Mouse (Mus musculus): Measurements from ENCODE around the gene Wbp4. TPM values are rescaled to one million over a fixed set of nuclear protein-coding genes. Genes with fewer than 3 reads are reported as not detected.
A peak's percentile ranks its signal among the peaks of the same experiment; 100 is the strongest.
"Not testable (repeated sequence)": the region's sequence is repeated elsewhere in the genome, so short reads cannot be mapped to it uniquely, and the experiment has no call there.

The Wbp4 gene
- polyA plus RNA-seq, 1 experiment from 2014 or later: 40.8 TPM

DNA sequence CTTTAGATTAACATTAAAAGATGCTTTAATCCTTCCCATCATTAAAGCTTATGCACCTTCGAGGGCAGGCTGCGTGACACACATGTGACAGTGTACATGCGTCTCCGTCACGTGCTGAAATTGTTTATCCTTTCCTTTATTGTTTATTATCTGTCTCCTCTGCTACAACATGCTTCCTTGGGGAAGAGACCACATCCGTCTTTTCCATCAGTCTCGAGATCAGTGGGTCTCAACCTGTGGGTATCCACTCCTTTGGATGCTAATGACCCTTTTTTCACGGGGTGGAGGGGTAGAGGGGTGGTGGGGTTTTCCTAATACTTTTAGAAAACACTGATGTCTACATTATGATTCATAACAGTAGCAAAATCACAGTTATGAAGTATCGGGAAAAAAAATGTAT, 36.7 kb downstream of the Wbp4 start:
- no peaks in the 10 kb centered on the region for H3K36me3 ChIP-seq
- H3K4me1 ChIP-seq: no peaks in the 10 kb centered on the region
- H3K9ac ChIP-seq: no peak overlapping the region
- no peaks in the 10 kb centered on the region for H3K27me3 ChIP-seq
- no peak overlapping the region for H3K4me3 ChIP-seq (replicated peaks)
- no peak for ATAC-seq (replicated peaks; ENCODE audit: low FRiP score)
- 91% methylated on average over 9 of the region's 9 CpGs for WGBS
- no peak overlapping the region for H3K27ac ChIP-seq
- H3K9me3 ChIP-seq (replicated peaks): no peaks in the 10 kb centered on the region
- no peak overlapping the region for H3K4me2 ChIP-seq

DNA sequence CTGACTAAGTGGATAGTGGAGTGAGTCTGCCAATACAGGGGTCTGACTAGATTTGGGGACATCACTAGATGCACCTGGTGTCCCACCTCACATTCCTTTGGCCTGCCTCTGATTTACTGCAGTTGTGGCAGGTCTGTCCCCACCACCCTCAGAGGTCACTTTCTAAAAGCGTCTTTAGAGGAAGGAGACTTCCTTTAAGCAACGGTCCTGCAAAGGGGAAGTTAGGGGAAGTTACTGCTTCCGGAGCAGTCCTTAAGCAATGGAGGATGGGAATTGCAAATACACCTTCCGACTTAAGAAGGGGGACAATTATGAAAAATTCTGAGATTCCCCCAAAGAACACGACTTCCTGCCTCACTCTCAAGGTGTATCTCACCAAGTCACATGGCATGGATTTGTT, 39.9 kb downstream of the Wbp4 start:
- no peaks in the 10 kb centered on the region for H3K9me3 ChIP-seq (replicated peaks)
- no peaks in the 10 kb centered on the region for H3K4me1 ChIP-seq
- H3K27me3 ChIP-seq: no peaks in the 10 kb centered on the region
- no peak overlapping the region for H3K4me2 ChIP-seq
- no peak overlapping the region for H3K9ac ChIP-seq
- no peak overlapping the region for H3K4me3 ChIP-seq (replicated peaks)
- ATAC-seq (replicated peaks; ENCODE audit: low FRiP score): no peak
- H3K36me3 ChIP-seq: no peaks in the 10 kb centered on the region
- H3K27ac ChIP-seq: no peak overlapping the region
- WGBS: 78% methylated on average over 5 of the region's 5 CpGs

DNA sequence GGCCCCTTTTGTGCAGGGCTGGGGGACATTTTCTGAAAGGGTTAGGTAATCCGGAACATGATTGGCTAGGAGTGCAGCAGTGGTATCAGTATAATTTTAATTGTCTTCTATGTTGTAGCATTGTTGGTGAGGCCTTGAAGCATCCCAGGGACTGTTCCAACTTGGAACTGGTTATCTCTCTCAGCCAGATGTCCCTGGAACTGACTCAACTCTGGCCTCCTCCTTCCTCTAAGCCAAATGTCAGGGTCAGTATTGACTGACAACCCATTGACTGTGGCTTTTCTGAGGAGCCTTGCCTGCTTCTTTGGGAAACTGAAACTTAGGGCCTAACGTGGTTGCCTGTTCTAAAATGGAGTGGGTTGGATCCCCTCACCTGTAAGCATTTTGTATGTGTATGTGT, 40.7 kb downstream of the Wbp4 start:
- Histone ChIP-seq H3K27ac (no peak overlapping the region), H3K4me1 (no peaks in the 10 kb centered on the region), H3K27me3 (no peaks in the 10 kb centered on the region), H3K9ac (no peak overlapping the region), H3K36me3 (no peaks in the 10 kb centered on the region), H3K4me2 (no peak overlapping the region), H3K4me3 (replicated peaks) (no peak overlapping the region), H3K9me3 (replicated peaks) (no peaks in the 10 kb centered on the region)
- 81% methylated on average over 2 of the region's 2 CpGs for WGBS
- ATAC-seq (replicated peaks; ENCODE audit: low FRiP score): no peak

DNA sequence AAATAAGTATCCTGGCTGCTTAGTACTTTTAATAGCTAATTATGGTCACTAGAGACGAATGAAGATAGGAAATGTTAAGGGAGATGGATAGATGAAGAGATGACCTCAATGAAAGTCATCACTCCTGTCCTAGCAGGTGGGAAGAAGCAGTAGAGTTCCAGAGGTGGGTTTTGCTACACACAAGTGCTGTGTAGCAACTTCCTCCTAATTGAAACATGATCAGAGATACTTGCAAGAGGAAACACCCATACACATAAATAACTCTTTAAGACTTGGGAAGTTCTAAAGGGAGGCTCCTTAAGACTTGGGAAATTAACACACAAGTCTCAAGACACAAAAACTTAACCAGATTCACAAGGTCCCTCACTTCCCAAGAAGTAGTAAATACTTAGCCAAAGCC, 47.3 kb downstream of the Wbp4 start:
- Histone ChIP-seq H3K36me3 (no peaks in the 10 kb centered on the region), H3K4me3 (replicated peaks) (no peak overlapping the region), H3K27me3 (no peaks in the 10 kb centered on the region), H3K4me2 (no peak overlapping the region), H3K27ac (no peak overlapping the region), H3K9ac (no peak overlapping the region), H3K4me1 (no peaks in the 10 kb centered on the region), H3K9me3 (replicated peaks) (no peaks in the 10 kb centered on the region)
- ATAC-seq (replicated peaks; ENCODE audit: low FRiP score): no peak
- WGBS: 84% methylated on average over 1 of the region's 1 CpGs

DNA sequence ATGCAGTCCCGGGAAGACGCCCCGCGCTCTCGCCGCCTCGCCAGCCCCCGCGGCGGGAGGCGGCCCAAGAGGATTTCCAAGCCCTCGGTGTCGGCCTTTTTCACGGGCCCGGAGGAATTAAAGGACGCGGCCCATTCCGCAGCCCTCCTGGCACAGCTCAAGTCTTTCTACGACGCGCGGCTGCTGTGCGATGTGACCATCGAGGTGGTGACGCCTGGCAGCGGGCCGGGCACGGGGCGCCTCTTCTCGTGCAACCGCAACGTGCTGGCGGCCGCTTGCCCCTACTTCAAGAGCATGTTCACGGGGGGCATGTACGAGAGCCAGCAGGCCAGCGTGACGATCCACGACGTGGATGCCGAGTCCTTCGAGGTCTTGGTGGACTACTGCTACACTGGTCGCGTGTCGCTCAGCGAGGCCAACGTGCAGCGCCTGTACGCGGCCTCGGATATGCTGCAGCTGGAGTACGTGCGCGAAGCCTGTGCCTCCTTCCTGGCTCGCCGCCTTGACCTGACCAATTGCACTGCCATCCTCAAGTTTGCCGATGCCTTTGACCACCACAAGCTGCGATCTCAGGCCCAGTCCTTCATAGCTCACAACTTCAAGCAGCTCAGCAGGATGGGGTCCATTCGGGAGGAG, 54.5 kb downstream of the Wbp4 start:
- not testable (repeated sequence) for H3K4me1 ChIP-seq, H3K27me3 ChIP-seq
- ATAC-seq (replicated peaks; ENCODE audit: low FRiP score): peak; percentile 17; the same call in 1 of the 2 replicates
- Histone ChIP-seq H3K4me2 (peak overlapping the region; percentile 65), H3K27ac (peak overlapping the region; percentile 89), H3K9me3 (replicated peaks) (peaks cover 13% of the 10 kb centered on the region), H3K4me3 (replicated peaks) (peak overlapping the region; percentile 57), H3K9ac (peak overlapping the region; percentile 38; the same call in 1 of the 2 replicates), H3K36me3 (peaks cover 21% of the 10 kb centered on the region)
- WGBS: 56% methylated on average over 15 of the region's 59 CpGs

DNA sequence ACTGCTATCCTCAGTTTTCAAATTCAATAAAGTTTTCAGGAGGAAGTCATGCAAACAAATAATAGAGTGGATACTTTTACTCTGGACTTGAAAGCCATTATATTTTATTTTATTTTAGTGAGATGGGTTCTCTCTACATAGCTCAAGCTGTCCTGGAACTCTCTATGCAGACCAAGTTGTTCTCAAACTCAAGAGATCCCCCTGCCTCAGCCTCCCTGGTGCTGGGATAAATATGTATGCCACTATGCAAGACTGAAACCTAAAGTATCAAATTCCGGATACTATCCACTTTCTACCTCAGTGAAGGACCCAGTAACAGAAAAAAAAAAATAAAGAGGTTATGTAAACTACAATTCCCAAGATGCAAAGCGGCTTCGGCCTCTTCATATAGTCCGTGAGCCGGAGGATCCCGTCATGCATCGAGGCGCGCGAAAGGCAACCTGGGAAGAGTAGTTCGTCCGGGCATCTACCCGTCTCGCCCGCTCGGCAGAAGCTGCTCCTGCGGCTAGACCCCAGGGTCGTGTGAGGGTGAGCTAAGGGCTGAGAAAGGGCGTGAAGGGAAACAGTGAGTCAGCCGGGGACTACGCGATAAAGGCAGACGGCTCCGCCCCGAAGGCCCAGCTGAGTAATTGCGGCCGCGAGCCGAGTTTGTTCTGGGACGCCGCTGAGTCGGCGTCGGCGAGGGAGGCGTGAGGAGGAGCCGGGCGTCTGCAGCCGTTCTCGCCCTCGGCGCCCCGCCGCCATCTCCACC, 55.2 kb downstream of the Wbp4 start, which contains the start of gene Kbtbd7:
Gene Kbtbd7, plus strand, starts transcription at position 533 of the 751 bp plus-strand sequence.
- peaks cover 13% of the 10 kb centered on the region for H3K9me3 ChIP-seq (replicated peaks)
- under 1% methylated on average over 39 of the region's 44 CpGs for WGBS

DNA sequence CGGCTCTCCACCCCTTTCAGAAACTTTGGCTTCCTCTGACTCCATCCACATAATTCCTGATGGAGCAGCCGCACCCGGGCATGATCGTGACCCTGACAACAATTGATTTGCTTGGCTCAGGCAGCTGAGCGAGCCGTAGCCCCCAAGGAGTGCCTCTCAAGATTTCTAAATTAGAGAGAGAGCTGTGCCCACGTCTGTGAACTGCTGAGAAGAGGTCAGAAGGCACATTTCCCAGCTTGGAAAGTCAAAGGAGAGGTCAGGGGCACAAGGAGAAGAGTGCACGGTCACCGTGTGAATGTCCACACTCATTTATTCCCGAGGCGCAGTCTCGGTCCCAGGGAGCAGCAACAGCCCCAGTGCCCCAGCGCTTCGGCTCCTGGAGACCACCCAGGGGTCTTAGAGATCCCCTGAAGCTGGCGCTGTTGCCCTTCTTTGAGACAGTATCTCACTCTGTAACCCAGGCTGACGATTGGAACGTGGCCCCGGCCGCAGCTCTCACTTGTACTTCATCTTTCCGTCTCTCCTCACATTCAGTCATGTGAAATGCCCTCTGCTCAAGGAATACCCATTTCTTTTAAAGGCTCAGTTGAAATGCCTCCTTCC, 61.1 kb downstream of the Wbp4 start:
- no peak for ATAC-seq (replicated peaks; ENCODE audit: low FRiP score)
- 63% methylated on average over 20 of the region's 20 CpGs for WGBS
- H3K4me2 ChIP-seq: no peak overlapping the region
- H3K9me3 ChIP-seq (replicated peaks): no peaks in the 10 kb centered on the region
- H3K9ac ChIP-seq: no peak overlapping the region
- H3K27me3 ChIP-seq: no peaks in the 10 kb centered on the region
- H3K36me3 ChIP-seq: peaks cover 27% of the 10 kb centered on the region
- no peak overlapping the region for H3K27ac ChIP-seq
- H3K4me1 ChIP-seq: no peaks in the 10 kb centered on the region
- no peak overlapping the region for H3K4me3 ChIP-seq (replicated peaks)

More for the DNA sequence above, 55.2 kb downstream of the Wbp4 start, which contains the start of gene Kbtbd7:
- Histone ChIP-seq H3K9ac (peak within 1 kb of the TSS; percentile 38; the same call in 1 of the 2 replicates), H3K36me3 (peaks cover 21% of the 10 kb centered on the region), H3K4me1 (no peaks in the 10 kb centered on the region), H3K4me2 (peak within 1 kb of the TSS; percentile 65), H3K4me3 (replicated peaks) (peak within 1 kb of the TSS; percentile 57), H3K27me3 (no peaks in the 10 kb centered on the region), H3K27ac (peak within 1 kb of the TSS; percentile 89)
- ATAC-seq (replicated peaks; ENCODE audit: low FRiP score): peak; percentile 99

DNA sequence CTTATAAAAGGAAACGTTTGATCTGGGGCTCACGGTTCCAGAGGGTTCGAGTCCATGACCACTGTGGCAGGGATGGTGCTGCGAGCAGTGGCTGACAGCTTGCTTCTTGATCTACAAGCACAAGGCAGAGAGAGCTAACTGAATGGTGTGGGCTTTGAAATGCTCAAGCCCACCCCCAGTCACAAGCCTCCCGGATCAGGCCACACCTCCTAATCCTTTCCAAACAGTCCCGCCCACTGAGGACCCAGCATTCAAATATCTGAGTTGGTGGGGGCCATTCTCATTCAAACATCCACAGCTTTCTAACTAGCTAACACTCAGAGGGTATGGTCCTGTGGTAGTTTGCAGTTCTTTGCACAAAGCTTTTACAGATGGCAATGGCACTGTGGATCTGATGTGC, 68.2 kb downstream of the Wbp4 start:
- H3K9ac ChIP-seq: no peak overlapping the region
- no peak overlapping the region for H3K4me2 ChIP-seq
- no peak overlapping the region for H3K27ac ChIP-seq
- ATAC-seq (replicated peaks; ENCODE audit: low FRiP score): no peak
- no peaks in the 10 kb centered on the region for H3K27me3 ChIP-seq
- no peak overlapping the region for H3K4me3 ChIP-seq (replicated peaks)
- H3K36me3 ChIP-seq: peaks cover 19% of the 10 kb centered on the region
- 88% methylated on average over 6 of the region's 6 CpGs for WGBS
- no peaks in the 10 kb centered on the region for H3K4me1 ChIP-seq
- no peaks in the 10 kb centered on the region for H3K9me3 ChIP-seq (replicated peaks)

DNA sequence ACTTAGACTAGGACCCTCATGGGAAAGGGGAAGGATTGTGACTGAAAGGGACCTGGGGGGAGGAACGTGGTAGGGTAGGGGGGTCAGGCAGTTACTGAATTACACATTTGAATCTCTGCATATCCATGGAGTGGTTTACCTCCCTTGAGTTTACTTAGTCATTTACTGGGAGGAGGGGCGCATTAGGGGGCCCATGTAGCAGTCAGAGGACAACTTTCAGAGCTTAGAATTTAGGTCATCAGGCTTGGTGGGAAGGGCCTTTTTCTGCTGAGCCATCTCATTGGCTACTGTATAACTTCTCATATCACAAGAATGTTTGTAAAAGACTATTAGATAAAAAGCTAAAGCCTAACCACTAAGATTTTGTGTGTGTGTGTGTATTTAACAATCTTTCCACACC, 70.7 kb downstream of the Wbp4 start:
- no peak overlapping the region for H3K27ac ChIP-seq

More for the DNA sequence above, 70.7 kb downstream of the Wbp4 start:
- no peak for ATAC-seq (replicated peaks; ENCODE audit: low FRiP score)
- WGBS: 75% methylated on average over 2 of the region's 2 CpGs
- Histone ChIP-seq H3K27me3 (no peaks in the 10 kb centered on the region), H3K4me3 (replicated peaks) (no peak overlapping the region), H3K4me2 (no peak overlapping the region), H3K9ac (no peak overlapping the region), H3K4me1 (no peaks in the 10 kb centered on the region), H3K9me3 (replicated peaks) (no peaks in the 10 kb centered on the region), H3K36me3 (peaks cover 27% of the 10 kb centered on the region)

Other genes with a start within 250 kb of the Wbp4 start
- 0.14 TPM in 1 of 2 replicates, not detected in the other for gene Zfp957, start 234.2 kb downstream of the Wbp4 start, polyA plus RNA-seq (2015; fragmentation: Nextera tagmentation; extraction: Ambion mirVana)
- gene Rgcc, start 179.9 kb downstream of the Wbp4 start, polyA plus RNA-seq (2015; fragmentation: Nextera tagmentation; extraction: Ambion mirVana): 28.7 and 29.7 TPM in 2 replicates
- 46.1 and 46.8 TPM in 2 replicates for gene Naa16, start 90.7 kb downstream of the Wbp4 start, polyA plus RNA-seq (2015; fragmentation: Nextera tagmentation; extraction: Ambion mirVana)
- 10.5 and 11.3 TPM in 2 replicates for gene Mtrf1, start 83.7 kb downstream of the Wbp4 start, polyA plus RNA-seq (2015; fragmentation: Nextera tagmentation; extraction: Ambion mirVana)
- gene Kbtbd7, start 55.0 kb downstream of the Wbp4 start, polyA plus RNA-seq (2015; fragmentation: Nextera tagmentation; extraction: Ambion mirVana): 11.5 and 11.8 TPM in 2 replicates
- 3.5 and 3.7 TPM in 2 replicates for gene Kbtbd6, start 29.7 kb downstream of the Wbp4 start, polyA plus RNA-seq (2015; fragmentation: Nextera tagmentation; extraction: Ambion mirVana)
- 13.7 and 14.7 TPM in 2 replicates for gene Elf1, start 326 bp downstream of the Wbp4 start, polyA plus RNA-seq (2015; fragmentation: Nextera tagmentation; extraction: Ambion mirVana)
- 122 and 131 TPM in 2 replicates for gene Sugt1, start 106.2 kb upstream of the Wbp4 start, polyA plus RNA-seq (2015; fragmentation: Nextera tagmentation; extraction: Ambion mirVana)
- 2.4 and 2.9 TPM in 2 replicates for gene Cnmd, start 180.7 kb upstream of the Wbp4 start, polyA plus RNA-seq (2015; fragmentation: Nextera tagmentation; extraction: Ambion mirVana)